Mouse (Mus musculus): ENCODE data around the gene Pde6h.

DNA sequence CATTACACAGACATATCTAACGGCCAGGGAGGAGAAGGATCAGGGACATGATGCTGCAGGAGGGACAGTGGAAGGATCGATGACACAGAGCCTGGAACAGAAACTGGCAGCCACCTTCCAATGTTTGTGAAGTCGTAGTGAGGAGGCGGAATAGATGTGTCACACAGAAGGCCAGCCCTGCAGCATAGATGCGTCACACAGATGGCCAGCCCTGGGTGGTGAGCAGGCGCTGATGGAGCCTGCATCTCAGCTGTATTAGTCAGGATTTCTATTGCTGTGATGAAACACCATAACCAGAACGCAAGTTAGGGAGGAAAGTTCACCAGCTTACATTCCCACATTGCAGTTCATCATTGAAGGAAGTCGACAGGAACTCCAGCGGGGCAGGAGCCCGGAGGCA lies 42.3 kb downstream of the Pde6h start:
- TF ChIP-seq CTCF (IDR thresholded peaks at IDR 0.05; ENCODE audit: borderline replicate concordance, insufficient read depth, low read length), result no peak
- peak; percentile 29 for TF ChIP-seq POLR2A (IDR thresholded peaks at IDR 0.05; ENCODE audit: low read depth, low read length)
